Mouse (Mus musculus): ENCODE results near the gene Pla2g2f.

DNA sequence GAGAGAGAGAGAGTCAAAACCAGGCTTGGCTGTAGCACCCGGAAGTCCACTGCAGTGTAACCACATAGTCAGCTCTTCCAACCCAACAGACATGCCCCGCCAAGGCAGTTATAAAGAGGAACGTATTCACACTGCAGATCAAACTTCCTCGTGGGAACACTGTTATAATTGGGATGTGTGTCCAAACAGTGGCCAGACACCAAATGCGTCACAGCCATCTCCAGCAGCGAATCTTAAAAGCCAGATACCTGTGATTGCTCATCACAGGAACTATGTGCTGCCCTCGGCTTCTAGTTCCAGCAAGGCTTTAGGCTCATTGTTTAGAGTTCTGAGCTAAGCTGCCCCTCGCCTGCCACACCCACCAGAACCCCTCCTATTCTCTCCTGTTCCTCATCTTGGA, 54.9 kb downstream of the Pla2g2f start:
- TF ChIP-seq EP300 (IDR thresholded peaks at IDR 0.05; ENCODE audit: low read depth): no peak
- TF ChIP-seq CTCF (IDR thresholded peaks at IDR 0.05; ENCODE audit: low read depth): no peak
